12 mouse cellular contexts compared by ENCODE assay signal in the genomic region with DNA sequence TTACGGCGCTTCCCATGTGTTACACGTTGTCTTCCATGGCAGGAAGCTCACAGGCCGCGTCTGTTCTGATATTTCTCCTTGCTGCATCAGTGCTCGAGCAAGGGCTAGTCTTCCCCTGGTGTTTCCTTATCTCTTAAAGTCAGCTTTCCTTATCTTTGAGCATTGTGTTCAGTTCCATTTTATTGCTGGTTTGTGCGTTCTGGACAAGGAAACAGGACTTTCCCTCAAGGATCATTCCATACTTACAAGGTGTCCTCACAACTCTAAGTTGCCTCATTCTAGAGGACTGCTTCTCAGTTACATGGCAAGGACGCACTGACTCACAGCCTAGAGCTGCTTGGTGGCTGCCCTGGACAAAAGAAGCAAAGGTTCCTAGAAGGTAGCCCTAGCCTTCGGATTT.
DNase-seq lines count a peak whose midpoint lies in the region; ATAC-seq lines count a peak whose summit lies in the region.
"Had no signal": no experiment of that assay in that cellular context is flagged by ENCODE, and none has a peak within 500 bp of the region (broad histone marks: within the 10 kb centered on the region; RNA-seq: fewer than 3 reads in every experiment).

No protein-coding gene starts in this region.

- 0 out of 2 replicates have a peak overlapping the region, but pooled peaks have one; percentile 6 for H3K4me2 ChIP-seq in heart, embryonic 14.5 days (ENCODE audit: low read length)
- H3K4me2 ChIP-seq in liver, embryonic 16.5 days (ENCODE audit: low read depth, low read length) = peak overlapping the region; percentile 30
- H3K4me2 ChIP-seq: limb, embryonic 12.5 days had no signal

- intact Hi-C loops in heart, postnatal 14 days (cut with DNase I) = no loop called here

- H3K36me3 ChIP-seq in heart, embryonic 14.5 days (ENCODE audit: control insufficient read depth, insufficient read depth, low read length) = no peaks in the 10 kb centered on the region
- no peaks in the 10 kb centered on the region for H3K36me3 ChIP-seq in liver, embryonic 16.5 days (ENCODE audit: control insufficient read depth, insufficient read depth)
- H3K36me3 ChIP-seq: limb, embryonic 12.5 days; midbrain, embryonic 10.5 days had no signal

- peaks cover 13 to 76% of the 10 kb centered on the region in 2 experiments for H3K4me1 ChIP-seq in heart, embryonic 14.5 days (ENCODE audit: control insufficient read depth in 2 of 2, insufficient read depth in 2 of 2, low read length in 2 of 2)
- H3K4me1 ChIP-seq in liver, embryonic 16.5 days (ENCODE audit: control insufficient read depth, low read depth, low read length) = peaks cover 51% of the 10 kb centered on the region

- H3K4me3 ChIP-seq in heart, embryonic 14.5 days (ENCODE audit: control insufficient read depth in 1 of 2, insufficient read depth in 1 of 2, low read depth in 1 of 2, low read length in 2 of 2) = no peak overlapping the region
- no peak overlapping the region for H3K4me3 ChIP-seq in liver, embryonic 16.5 days (ENCODE audit: low read depth, low read length)
- H3K4me3 ChIP-seq: limb, embryonic 12.5 days; midbrain, embryonic 10.5 days had no signal

- peak; percentile 38; the same call in 1 of the 2 replicates for ATAC-seq in heart, embryonic 14.5 days (ENCODE audit: insufficient number of reproducible peaks, insufficient read depth, low FRiP score, low read depth)
- ATAC-seq in erythroid progenitor cell, adult 5-6 weeks (replicated peaks; ENCODE audit: low FRiP score, poor library complexity, severe bottlenecking) = 0 out of 2 replicates have a peak, but pooled peaks have one; percentile 28
- peak; percentile 45 for ATAC-seq in liver, embryonic 16.5 days (ENCODE audit: low read depth)

- DNase-seq in heart, postnatal 14 days = no peak
- peak; percentile 58 for DNase-seq in MEL-GATA-1-ER (ENCODE audit: extremely low read depth, low read depth)
- DNase-seq in cerebellum, postnatal 4 days (ENCODE audit: low spot score in 2 of 2) = no peak
- no peak for DNase-seq in gastrocnemius, adult 8-10 months (ENCODE audit: low spot score in 2 of 2)
- DNase-seq: cerebellum, postnatal 25 days; retina, postnatal 1 day; thymus, postnatal 4 days had no signal

- H3K9ac ChIP-seq in heart, embryonic 14.5 days (ENCODE audit: low read length) = no peak overlapping the region
- 0 out of 2 replicates have a peak overlapping the region, but pooled peaks have one; percentile 11 for H3K9ac ChIP-seq in liver, embryonic 16.5 days (ENCODE audit: low read depth, low read length)
- H3K9ac ChIP-seq: limb, embryonic 12.5 days had no signal

- no peaks in the 10 kb centered on the region for H3K27me3 ChIP-seq in heart, embryonic 14.5 days (ENCODE audit: control insufficient read depth, insufficient read depth, low read length)
- H3K27me3 ChIP-seq in liver, embryonic 16.5 days (ENCODE audit: control insufficient read depth, insufficient read depth, low read depth, low read length) = no peaks in the 10 kb centered on the region
- H3K27me3 ChIP-seq: limb, embryonic 12.5 days had no signal

- WGBS in heart, embryonic 14.5 days = 53% methylated on average over 9 of the region's 9 CpGs
- 21% methylated on average over 9 of the region's 9 CpGs for WGBS in liver, embryonic 16.5 days (ENCODE audit: insufficient replicate concordance)

- peak overlapping the region; percentile 8 to 50 for H3K27ac ChIP-seq in heart, embryonic 14.5 days (replicated peaks in 1 of 2; ENCODE audit: control insufficient read depth in 1 of 2, insufficient read depth in 1 of 2, low read depth in 2 of 2, low read length in 2 of 2)
- peak overlapping the region; percentile 58 for H3K27ac ChIP-seq in liver, embryonic 16.5 days (ENCODE audit: low read length)
- H3K27ac ChIP-seq: limb, embryonic 12.5 days; midbrain, embryonic 10.5 days had no signal

- H3K9me3 ChIP-seq in heart, embryonic 14.5 days (ENCODE audit: control insufficient read depth, low read length) = no peaks in the 10 kb centered on the region
- H3K9me3 ChIP-seq in liver, embryonic 16.5 days (replicated peaks; ENCODE audit: control insufficient read depth, low read length) = no peaks in the 10 kb centered on the region
- H3K9me3 ChIP-seq: limb, embryonic 12.5 days; midbrain, embryonic 10.5 days had no signal
